Mouse (Mus musculus) left cerebral cortex, postnatal 14 days (tissue): ENCODE measurements around the gene Sugp1. TPM values are rescaled to one million over a fixed set of nuclear protein-coding genes. Genes with fewer than 3 reads are reported as not detected.
"Not testable (repeated sequence)": the region's sequence is repeated elsewhere in the genome, so short reads cannot be mapped to it uniquely, and the experiment has no call there.

Source experiments
- DNase-seq, 2 experiments: peaks; one replicate each; pipeline ENCODE4 v3.0.0; 2021 to 2022; ENCODE audit warnings: low spot score in 2 of 2, mixed read lengths in 1 of 2
- intact Hi-C: fragments of 180-260 bp; cut with DNase I; formaldehyde crosslinking; loops from one replicate; pipeline ENCODE4 v1.15.1; 2025
- long read RNA-seq, 2 experiments: library from polyadenylated mRNA; stranded (forward); transcript quantifications; one replicate each; pipeline ENCODE4 v2.0.0; 2021
- total RNA-seq, 2 experiments: library from RNA; stranded (reverse); gene quantifications; 2 replicates each; pipeline ENCODE4 v1.2.3; 2021

Gene Sugp1
- 10 to 100 TPM; 47.7 to 52.0 TPM for total RNA-seq
- long read RNA-seq, experiment 1, transcript Sugp1-201 (14 exons, 2,681 nt) = major isoform, 35 of 54 reads
- long read RNA-seq, experiment 1, partial matches to known transcripts = 7 of 54 reads
- long read RNA-seq, experiment 1, other reads (novel, unspliced or antisense) = 12 of 54 reads
- long read RNA-seq, experiment 2, transcript Sugp1-201 (14 exons, 2,681 nt) = major isoform, 23 of 39 reads
- long read RNA-seq, experiment 2, partial matches to known transcripts = 9 of 39 reads
- long read RNA-seq, experiment 2, other reads (novel, unspliced or antisense) = 7 of 39 reads

GRCm38 (mm10) chr8:70042583-70043455 is at the start of gene Sugp1, which contains the start of gene Mau2:
TSS of gene Sugp1 (plus strand) at chr8:70042813.
TSS of gene Mau2 (minus strand) at chr8:70042734.
- peak; percentile 94 to 97 for DNase-seq
- intact Hi-C loops = no loop called here

DNA sequence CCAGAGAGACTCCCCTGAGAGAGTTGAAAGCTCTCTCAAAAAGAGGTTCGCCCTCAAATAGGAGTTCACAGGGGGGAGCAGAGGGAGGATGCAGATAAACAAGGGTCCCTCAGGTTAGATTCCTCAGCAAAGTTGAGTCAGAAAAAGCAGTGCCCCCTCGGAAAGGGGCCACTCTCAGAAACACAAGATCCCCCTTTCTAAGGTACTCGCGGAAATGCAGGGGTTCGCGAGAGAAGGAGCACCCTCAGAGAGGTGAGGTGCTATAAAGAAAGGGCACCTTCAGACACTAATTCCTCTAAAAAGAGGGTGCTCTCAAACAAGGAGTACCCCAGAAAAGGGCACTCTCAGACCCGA is 47.2 kb upstream of the Sugp1 start:
- no peak for DNase-seq
- intact Hi-C loops = no loop called here

DNA sequence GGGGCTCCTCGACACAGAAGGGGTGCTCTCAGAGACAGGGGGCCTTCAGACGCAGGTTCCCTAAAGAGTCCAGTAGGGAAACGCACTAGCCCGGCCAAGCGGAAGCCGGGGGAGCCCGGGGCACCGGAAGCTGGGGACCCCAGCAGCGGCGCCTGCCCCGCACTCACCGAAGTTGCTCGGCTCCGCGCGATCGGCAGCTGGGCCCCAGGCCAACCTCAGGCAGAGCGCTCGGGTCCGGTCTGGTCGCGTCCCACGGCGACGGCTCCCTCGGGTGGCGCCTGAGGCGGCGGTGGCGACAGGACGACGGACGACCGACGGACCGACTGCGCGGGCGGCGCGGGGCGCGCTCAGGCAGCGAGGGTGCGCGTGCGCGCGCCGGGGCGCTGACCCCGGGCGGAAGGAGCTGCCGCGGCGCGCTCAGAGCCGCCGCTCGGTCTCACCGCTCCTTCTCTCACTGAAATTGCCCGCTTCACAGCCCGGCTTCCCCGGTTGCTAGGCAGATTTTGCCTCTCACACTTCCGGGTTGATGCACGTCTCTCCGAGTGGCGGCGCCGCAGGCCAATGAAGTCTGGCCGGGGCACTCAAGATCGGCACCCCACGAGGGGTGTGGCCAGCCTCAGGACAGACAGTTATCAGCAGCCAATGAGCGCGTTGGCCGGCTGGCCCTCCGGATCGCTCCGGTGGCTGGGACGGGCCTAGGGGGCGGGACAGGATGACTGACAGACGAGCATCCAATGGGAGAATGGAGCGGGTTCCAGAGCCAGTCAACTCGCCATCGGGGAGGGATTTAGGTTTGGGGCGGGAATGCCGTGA is 46.6 kb upstream of the Sugp1 start, which contains the start of gene Gatad2a:
Gene Gatad2a, minus strand, starts transcription at position 609 of the 813 bp plus-strand sequence.
- peak; percentile 99 to 100 for DNase-seq
- intact Hi-C loops = loop anchor here (2.0 kb wide), 1 partner anchor 77 kb away; no protein-coding TSS in a partner anchor

DNA sequence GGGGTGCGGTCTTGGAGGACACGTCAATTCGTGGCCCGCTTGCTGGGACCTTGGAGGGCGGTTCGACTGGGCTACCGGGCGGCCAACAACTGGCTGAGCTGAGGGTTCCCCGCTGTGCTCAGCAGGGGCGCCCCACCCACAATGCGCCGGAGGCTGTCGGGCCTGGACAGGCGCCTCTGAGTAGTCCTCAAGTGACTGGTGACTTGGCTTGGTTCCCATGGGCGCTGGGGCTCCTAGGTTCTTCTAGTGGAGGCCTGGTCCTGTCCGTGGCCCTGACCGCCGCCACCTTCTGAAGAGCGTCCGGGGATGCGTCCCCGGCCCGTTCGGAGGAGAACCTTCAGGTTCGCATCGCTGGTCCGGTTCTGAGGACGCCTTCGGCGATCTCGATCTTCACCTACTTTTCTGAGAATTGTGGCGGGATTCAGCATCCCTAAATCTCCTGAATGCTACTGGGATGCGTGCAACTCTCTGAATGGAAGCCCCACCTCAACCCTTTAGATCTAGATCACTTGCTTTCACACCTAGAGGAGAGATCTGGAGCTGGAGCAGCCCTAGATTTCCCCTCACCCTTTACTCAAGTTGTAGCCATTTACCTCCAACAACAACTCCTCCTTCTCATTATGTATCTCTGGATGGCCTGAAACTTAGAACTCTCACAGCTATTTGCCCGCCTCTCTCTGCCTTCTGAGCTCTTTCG is 45.9 kb upstream of the Sugp1 start:
- DNase-seq = no peak
- intact Hi-C loops = loop anchor here (2.0 kb wide), 1 partner anchor 78 kb away; no protein-coding TSS in a partner anchor

- intact Hi-C loops = no loop called here
- DNase-seq = no peak
Measured at GRCm38 (mm10) chr8:69998706-69999105, 43.9 kb upstream of the Sugp1 start.

DNA sequence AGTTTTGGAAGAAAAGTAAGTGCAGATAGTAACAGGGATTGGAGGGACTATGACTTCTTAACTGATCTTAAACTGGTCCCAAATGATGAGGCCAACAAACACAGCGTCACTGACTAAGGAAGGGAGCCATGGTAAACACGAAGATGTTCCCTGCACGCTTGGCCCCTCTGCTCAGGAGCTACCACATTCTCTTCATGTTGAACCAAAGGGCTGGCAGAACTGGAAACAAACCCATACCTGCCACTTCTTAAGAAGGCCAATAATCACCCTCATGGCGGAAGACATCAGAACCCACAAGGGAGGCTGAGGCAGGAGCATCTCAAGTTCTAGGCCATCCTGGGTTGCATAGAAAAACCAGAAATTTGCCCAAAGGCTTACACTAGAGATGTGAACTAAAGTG is 43.4 kb upstream of the Sugp1 start:
- no peak for DNase-seq
- intact Hi-C loops = no loop called here

GRCm38 (mm10) chr8:70000226-70000625 is 42.4 kb upstream of the Sugp1 start:
- intact Hi-C loops = no loop called here
- no peak for DNase-seq

GRCm38 (mm10) chr8:70001176-70001891 is 41.3 kb upstream of the Sugp1 start:
- intact Hi-C loops = loop anchor here (1.0 kb wide), 1 partner anchor 82 kb away; no protein-coding TSS in a partner anchor
- peak; percentile 43 to 52 for DNase-seq

- not testable (repeated sequence) for DNase-seq
- intact Hi-C loops = loop anchor here (1.0 kb wide), 1 partner anchor 83 kb away; no protein-coding TSS in a partner anchor
Measured at GRCm38 (mm10) chr8:70001892-70002191, 40.8 kb upstream of the Sugp1 start.

DNA sequence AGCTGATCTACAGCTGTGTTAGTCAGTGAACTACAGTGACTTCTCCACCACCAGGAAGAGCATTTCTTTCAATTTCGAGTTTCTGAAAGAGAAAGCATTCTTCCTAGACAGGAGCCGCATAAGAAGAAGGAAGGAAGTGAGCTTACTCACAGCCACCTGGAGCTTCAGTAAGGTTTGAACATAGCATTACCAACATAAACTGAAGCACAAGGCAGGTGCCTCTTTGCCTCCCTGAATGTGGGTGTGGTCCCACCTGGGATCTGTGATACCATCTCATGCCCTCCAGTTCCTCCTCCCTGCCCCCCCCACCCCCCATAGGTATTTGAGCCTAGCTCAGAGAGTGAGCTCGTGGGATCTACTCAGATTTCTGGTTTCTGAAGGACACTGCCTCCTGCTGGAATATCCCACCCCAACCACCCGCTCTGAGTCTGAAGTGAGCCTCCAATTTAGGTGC is 39.4 kb upstream of the Sugp1 start:
- no peak for DNase-seq
- intact Hi-C loops = no loop called here

DNA sequence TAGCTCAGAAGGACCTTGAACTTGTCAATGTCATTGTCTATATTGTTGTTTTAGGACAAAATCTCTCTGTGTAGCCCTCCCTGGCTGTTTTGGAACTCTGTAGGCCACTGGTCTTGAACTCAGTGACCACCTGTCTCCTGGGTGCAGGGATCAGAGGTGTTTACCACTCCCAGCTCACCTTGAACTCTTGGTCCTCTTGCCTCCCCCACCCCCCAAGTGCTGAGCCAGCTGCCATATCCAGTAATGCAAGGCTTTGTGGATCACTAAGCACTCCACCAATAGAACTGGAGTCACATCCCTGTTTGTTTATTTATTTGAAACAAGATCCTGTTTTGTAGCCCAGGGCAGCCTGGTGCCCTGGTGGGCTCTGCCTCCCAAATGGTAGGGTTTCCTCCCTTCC is 38.3 kb upstream of the Sugp1 start:
- intact Hi-C loops = no loop called here
- no peak for DNase-seq

GRCm38 (mm10) chr8:70005178-70005577 is 37.4 kb upstream of the Sugp1 start:
- intact Hi-C loops = no loop called here

GRCm38 (mm10) chr8:70010796-70011195 is 31.8 kb upstream of the Sugp1 start:
- intact Hi-C loops = not testable (repeated sequence)

More at GRCm38 (mm10) chr8:70005178-70005577, 37.4 kb upstream of the Sugp1 start:
- no peak for DNase-seq

GRCm38 (mm10) chr8:70012350-70012749 is 30.3 kb upstream of the Sugp1 start:
- intact Hi-C loops = no loop called here
- DNase-seq = no peak

More at GRCm38 (mm10) chr8:70010796-70011195, 31.8 kb upstream of the Sugp1 start:
- not testable (repeated sequence) for DNase-seq

DNA sequence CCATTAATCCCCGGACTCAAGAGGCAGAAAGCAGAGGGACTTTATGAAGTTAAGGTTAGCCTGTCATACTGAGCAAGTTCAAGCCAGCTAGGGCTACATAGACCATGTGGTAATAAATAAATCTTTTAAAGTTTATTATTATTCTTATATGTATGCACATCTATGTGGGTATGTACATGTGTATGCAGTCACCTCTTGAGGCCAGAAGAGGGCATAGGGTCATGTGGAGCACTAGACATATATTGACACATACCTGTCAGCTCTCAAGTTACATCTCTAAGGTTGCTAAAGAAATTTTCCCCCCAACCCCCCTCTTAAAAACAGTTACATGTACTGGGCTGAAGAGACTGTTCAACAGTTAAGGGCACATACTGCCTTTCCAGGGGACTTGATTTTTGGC is 29.9 kb upstream of the Sugp1 start:
- DNase-seq = no peak
- intact Hi-C loops = no loop called here

DNA sequence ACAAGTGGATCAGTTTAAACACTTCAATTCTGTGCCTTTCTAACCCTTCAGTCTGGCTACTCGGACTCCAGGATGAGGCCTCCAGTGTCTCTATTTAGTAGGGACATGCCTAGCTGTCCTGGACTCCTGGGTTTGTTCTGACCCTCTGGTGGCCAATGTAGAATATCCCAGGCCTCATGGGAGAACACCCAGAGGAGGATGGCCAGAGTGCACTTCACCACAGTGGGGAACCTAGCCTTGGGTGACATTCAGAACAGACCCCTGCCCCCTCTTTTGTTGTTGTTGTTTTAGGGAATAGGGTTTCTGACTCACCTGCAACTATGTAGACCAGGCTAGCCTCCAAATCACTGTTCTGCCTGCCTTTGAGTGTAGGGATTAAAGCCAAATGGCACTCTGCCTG is 27.6 kb upstream of the Sugp1 start:
- intact Hi-C loops = no loop called here

DNA sequence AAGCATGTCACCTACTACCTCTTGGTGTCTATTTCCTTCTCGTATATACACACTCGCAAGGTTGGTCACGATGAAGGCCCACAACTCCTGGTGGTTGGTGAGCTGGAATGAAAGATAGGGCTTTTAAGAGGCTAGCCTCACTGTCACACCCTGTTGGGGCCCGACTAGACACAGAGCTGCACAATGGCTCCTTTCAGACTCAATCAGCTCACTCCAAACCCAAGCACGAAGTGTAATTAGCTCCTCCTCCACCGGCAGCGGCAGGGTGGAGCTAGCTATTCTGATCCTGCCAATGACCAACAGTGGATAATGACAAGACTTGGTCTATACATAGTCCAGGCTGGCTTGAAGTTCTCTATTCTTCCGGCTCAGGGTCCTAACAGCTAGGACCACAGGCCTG is 19.0 kb upstream of the Sugp1 start:
- intact Hi-C loops = no loop called here
- no peak for DNase-seq

More for the DNA sequence above, 27.6 kb upstream of the Sugp1 start:
- no peak for DNase-seq

DNA sequence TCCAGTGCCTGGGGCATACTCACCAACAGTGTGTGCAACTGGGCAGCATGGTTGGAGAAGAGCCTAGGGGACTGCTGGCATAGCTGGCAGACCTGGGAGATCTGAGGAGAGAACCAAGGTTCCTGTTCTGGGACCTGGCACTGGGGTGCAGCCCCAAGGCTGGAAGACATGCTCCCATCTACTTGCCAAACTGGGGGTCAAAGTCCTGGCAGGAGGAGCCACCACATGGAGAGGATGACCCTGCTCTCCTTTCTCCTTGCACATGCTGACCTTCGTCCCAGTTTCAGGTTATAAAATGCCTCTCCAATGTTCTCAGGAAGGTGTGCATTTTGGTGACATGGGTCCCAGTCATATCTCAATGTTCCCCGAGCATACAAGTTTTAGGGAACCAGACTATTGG is 16.5 kb upstream of the Sugp1 start:
- intact Hi-C loops = no loop called here
- DNase-seq = no peak
